Mouse (Mus musculus): ENCODE measurements around the gene Cdh1.

- TF ChIP-seq CHD2 (IDR thresholded peaks at IDR 0.05; ENCODE audit: low read depth, low read length) (no peak), HCFC1 (IDR thresholded peaks at IDR 0.05; ENCODE audit: borderline replicate concordance, insufficient read depth, low read length) (no peak), MAFK (IDR thresholded peaks at IDR 0.05; ENCODE audit: insufficient read depth, low read depth, low read length) (peak; percentile 76), ZC3H11A (IDR thresholded peaks at IDR 0.05; ENCODE audit: borderline replicate concordance, low read depth, low read length) (no peak)
Measured at GRCm38 (mm10) chr8:106640212-106640611, 37.1 kb downstream of the Cdh1 start.
